Mouse (Mus musculus): ENCODE measurements around the gene Nanos1.

GRCm38 (mm10) chr19:60740560-60740959 lies 15.2 kb upstream of the Nanos1 start:
- TF ChIP-seq MAX (IDR thresholded peaks at IDR 0.05; ENCODE audit: low read depth) (no peak), POLR2A (IDR thresholded peaks at IDR 0.05; ENCODE audit: insufficient read length, low read depth) (no peak), E2F4 (IDR thresholded peaks at IDR 0.05; ENCODE audit: insufficient read depth) (no peak), MYOG (IDR thresholded peaks at IDR 0.05; ENCODE audit: control insufficient read depth in 1 of 3, insufficient read depth in 1 of 3, insufficient read length in 2 of 3, low read depth in 2 of 3) (no peak), CEBPB (IDR thresholded peaks at IDR 0.05; ENCODE audit: insufficient read depth, poor library complexity, severe bottlenecking) (no peak), USF1 (IDR thresholded peaks at IDR 0.05; ENCODE audit: low read depth) (no peak), TCF3 (IDR thresholded peaks at IDR 0.05; ENCODE audit: insufficient read length, low read depth) (no peak), TCF12 (IDR thresholded peaks at IDR 0.05; ENCODE audit: insufficient read depth, poor library complexity, severe bottlenecking) (no peak)
